Mouse (Mus musculus) bone marrow macrophage, adult 2 months (primary cell): ENCODE results near the gene Ptprb. TPM values are rescaled to one million over a fixed set of nuclear protein-coding genes. Genes with fewer than 3 reads are reported as not detected.

Source experiments
- H3K27ac ChIP-seq: 2 replicates; pipeline ENCODE4 v1.5.1; 2012; ENCODE audit warnings: low read depth, low read length; ENCODE audit not compliant: insufficient read depth
- H3K4me1 ChIP-seq: 2 replicates; pipeline ENCODE4 v1.6.1; 2012; ENCODE audit warnings: low read length; ENCODE audit not compliant: control insufficient read depth, insufficient read depth
- H3K4me3 ChIP-seq: 2 replicates; pipeline ENCODE4 v1.5.1; 2012; ENCODE audit warnings: mild to moderate bottlenecking, low read length, moderate library complexity; ENCODE audit not compliant: insufficient read depth
- CTCF ChIP-seq: IDR thresholded peaks from 2 replicates; pipeline ENCODE4 v1.5.1; 2012; ENCODE audit warnings: low read depth, mild to moderate bottlenecking, low read length, moderate library complexity
- POLR2A ChIP-seq: IDR thresholded peaks from 2 replicates; pipeline ENCODE4 v1.6.1; 2012; ENCODE audit warnings: mild to moderate bottlenecking, low read depth, low read length, borderline replicate concordance
- polyA plus RNA-seq: library from polyadenylated mRNA; stranded (reverse); fragments of >200 nt; gene quantifications from 2 replicates; pipeline ENCODE4 v1.2.4, GENCODE M21; 2012; ENCODE audit not compliant: missing spikeins, insufficient read depth, insufficient read length

Ptprb gene
- polyA plus RNA-seq, 1 experiment: not detected

GRCm38 (mm10) chr10:116264521-116264920 is 10.8 kb upstream of the Ptprb start:
- TF ChIP-seq POLR2A (no peak), CTCF (no peak)
- Histone ChIP-seq H3K4me1 (no peaks in the 10 kb centered on the region), H3K27ac (no peak overlapping the region), H3K4me3 (no peak overlapping the region)

- H3K4me1 ChIP-seq: no peaks in the 10 kb centered on the region
- no peak overlapping the region for H3K27ac ChIP-seq
- TF ChIP-seq CTCF: no peak
- no peak for TF ChIP-seq POLR2A
- H3K4me3 ChIP-seq: no peak overlapping the region
Measured at GRCm38 (mm10) chr10:116266561-116267433, 8.5 kb upstream of the Ptprb start.

- TF ChIP-seq CTCF (no peak), POLR2A (no peak)
- Histone ChIP-seq H3K4me1 (no peaks in the 10 kb centered on the region), H3K4me3 (no peak overlapping the region), H3K27ac (no peak overlapping the region)
Measured at GRCm38 (mm10) chr10:116267434-116267822, 7.9 kb upstream of the Ptprb start.

DNA sequence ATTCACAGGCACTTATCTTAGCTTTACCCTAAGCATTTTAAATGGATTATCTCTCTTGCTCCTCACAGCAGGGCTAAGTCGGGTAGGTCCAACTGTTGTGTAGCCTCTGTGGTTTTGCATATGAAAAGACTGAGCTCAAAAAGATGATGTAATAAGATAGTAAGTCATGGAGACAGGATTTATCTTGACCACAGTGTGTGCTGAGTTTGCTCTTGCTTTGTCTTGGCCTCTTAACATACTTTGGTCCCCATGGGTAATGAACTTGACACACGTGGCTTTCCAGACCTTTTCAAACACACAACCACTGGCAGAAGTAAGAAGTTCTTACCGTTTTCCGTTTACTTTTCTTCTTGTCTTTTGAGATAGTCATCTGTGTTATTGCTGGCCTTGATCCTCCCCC is 7.0 kb upstream of the Ptprb start:
- H3K4me1 ChIP-seq: no peaks in the 10 kb centered on the region
- no peak for TF ChIP-seq CTCF
- no peak for TF ChIP-seq POLR2A
- no peak overlapping the region for H3K4me3 ChIP-seq
- no peak overlapping the region for H3K27ac ChIP-seq

DNA sequence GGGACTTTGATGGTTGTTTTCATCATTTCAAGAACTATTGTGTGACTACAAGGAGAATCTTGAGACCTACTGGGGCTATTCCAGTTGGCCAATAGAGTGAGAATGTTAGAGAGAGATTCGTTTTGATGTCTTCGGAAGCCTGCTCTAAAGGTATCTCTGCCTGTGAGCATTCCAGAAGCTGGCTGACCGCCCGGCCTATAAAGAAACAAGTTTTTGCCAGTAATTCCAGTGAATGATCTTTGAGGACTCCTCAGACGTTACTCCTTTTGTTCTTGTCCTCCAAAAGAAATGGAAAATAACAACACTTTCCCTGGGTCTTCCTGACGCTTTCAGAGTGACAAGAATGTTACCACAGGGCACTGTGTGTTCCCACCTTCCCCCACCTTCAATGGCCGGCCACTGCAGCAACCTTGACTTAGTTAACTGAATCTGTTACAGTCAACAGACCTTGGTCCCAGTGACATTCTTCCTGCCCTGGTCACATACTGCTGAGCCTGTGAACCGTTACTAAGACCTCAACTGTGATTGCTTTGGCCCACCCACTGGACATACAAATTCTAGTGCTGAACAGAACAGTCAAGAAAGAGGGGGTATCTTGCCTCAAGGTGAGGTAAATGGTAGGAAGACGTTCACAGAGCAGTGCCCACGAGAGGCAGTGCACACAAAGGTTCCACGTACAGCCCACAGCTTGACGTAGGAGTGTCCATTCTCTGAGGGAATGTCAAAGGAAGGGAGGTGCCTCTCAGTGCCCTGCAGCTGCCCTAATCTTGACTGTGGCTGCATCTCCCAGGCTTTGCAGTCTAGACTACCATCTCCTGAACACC is 4.5 kb upstream of the Ptprb start:
- Histone ChIP-seq H3K4me1 (no peaks in the 10 kb centered on the region), H3K4me3 (no peak overlapping the region), H3K27ac (no peak overlapping the region)
- no peak for TF ChIP-seq CTCF
- no peak for TF ChIP-seq POLR2A

- H3K27ac ChIP-seq: no peak overlapping the region
- no peak overlapping the region for H3K4me3 ChIP-seq
- H3K4me1 ChIP-seq: no peaks in the 10 kb centered on the region
- TF ChIP-seq CTCF (no peak), POLR2A (no peak)
Measured at GRCm38 (mm10) chr10:116271470-116271915, 3.8 kb upstream of the Ptprb start.

DNA sequence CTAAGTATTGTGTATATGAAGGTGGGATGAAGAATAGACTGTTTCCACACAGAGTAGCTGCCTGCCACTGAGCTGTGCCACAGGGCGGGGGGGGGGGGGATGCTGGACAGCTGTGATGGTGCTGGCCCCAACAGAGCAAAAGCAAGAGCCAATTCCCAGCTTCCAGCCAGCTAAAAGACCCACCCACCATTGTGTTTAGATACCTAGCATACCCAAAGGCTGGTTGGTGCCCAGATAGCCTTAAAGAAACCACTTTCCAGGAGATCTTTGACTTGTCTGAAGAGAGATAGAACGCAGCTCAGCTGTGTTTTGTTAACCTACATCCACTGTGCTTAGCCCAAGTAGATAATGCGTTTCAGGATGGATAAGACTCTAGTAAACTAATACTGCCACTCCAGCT is 3.2 kb upstream of the Ptprb start:
- Histone ChIP-seq H3K4me1 (no peaks in the 10 kb centered on the region), H3K27ac (no peak overlapping the region), H3K4me3 (no peak overlapping the region)
- TF ChIP-seq CTCF: no peak
- no peak for TF ChIP-seq POLR2A

DNA sequence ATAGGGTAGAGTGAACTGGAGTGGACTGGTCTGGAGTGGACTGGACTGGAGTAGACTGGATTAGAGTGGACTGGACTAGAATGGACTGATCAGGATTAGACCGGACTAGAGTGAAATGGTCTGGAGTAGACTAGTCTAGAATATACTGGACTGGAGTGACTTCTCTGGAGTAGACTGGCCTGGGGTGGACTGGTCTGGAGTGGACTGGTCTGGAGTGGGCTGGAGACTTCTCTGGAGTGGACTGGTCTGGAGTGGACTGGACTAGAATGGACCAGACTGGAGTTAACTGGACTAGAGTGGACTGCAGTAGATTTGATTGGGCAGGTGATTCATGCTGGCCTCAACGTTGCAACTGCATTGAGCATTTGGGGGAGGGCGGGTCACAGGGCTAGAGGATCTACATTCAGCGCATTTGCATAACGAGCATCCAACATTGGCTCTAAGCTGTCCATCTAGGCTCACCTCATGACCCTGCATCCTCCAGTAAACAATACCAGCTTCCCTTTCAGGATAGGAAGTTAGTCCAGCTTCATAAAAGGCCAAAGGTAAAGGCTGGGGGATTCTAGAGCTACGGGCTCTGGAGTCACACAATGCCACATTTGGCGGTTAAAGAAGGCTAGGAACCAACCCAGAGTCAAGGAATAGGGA is 11.5 kb downstream of the Ptprb start:
- TF ChIP-seq POLR2A (no peak), CTCF (no peak)
- no peaks in the 10 kb centered on the region for H3K4me1 ChIP-seq
- H3K4me3 ChIP-seq: no peak overlapping the region
- no peak overlapping the region for H3K27ac ChIP-seq

- no peak for TF ChIP-seq CTCF
- no peak for TF ChIP-seq POLR2A
- no peak overlapping the region for H3K27ac ChIP-seq
- H3K4me1 ChIP-seq: no peaks in the 10 kb centered on the region
- no peak overlapping the region for H3K4me3 ChIP-seq
Measured at GRCm38 (mm10) chr10:116288130-116288529, 12.8 kb downstream of the Ptprb start.
